Mouse (Mus musculus) hindbrain, embryonic 15.5 days (tissue): ENCODE measurements at regions not wholly inside any gene's neighbourhood (a gene's known extent, or its start where the extent isn't known, plus 50 kb on each side); places are given as distances from the start of the nearest gene placed in this dataset.

Experiments used
- ATAC-seq: fragments of 200-750 bp; cut with Nextera tagmentation; 2 replicates; pipeline ENCODE4 v1.8.0; 2017; ENCODE audit warnings: low read depth, moderate number of reproducible peaks, moderate TSS enrichment; ENCODE audit not compliant: low FRiP score
- H3K27ac ChIP-seq: fragments of 300-500 bp; sonication (generic); replicated peaks from 2 replicates; pipeline ENCODE4 v1.5.1; 2015; ENCODE audit warnings: mild to moderate bottlenecking, inconsistent platforms
- H3K27me3 ChIP-seq: fragments of 300-500 bp; sonication (generic); 2 replicates; pipeline ENCODE4 v1.6.1; 2015; ENCODE audit warnings: control low read depth, inconsistent platforms
- H3K36me3 ChIP-seq: fragments of 300-500 bp; sonication (generic); 2 replicates; pipeline ENCODE4 v1.6.1; 2015; ENCODE audit warnings: control low read depth, inconsistent platforms
- H3K4me1 ChIP-seq: fragments of 300-500 bp; sonication (generic); replicated peaks from 2 replicates; pipeline ENCODE4 v1.6.1; 2015; ENCODE audit warnings: control low read depth, inconsistent platforms
- H3K4me2 ChIP-seq: fragments of 300-500 bp; sonication (generic); 2 replicates; pipeline ENCODE4 v1.6.1; 2015; ENCODE audit warnings: moderate library complexity, mild to moderate bottlenecking, inconsistent platforms
- H3K4me3 ChIP-seq: fragments of 300-500 bp; sonication (generic); 2 replicates; pipeline ENCODE4 v1.5.1; 2015; ENCODE audit warnings: mild to moderate bottlenecking, inconsistent platforms
- H3K9ac ChIP-seq: fragments of 300-500 bp; sonication (generic); 2 replicates; pipeline ENCODE4 v1.6.1; 2015; ENCODE audit warnings: inconsistent platforms
- H3K9me3 ChIP-seq: fragments of 300-500 bp; sonication (generic); 2 replicates; pipeline ENCODE4 v1.6.1; 2016; ENCODE audit warnings: control low read depth, inconsistent platforms
- WGBS: fragments of 180-500 bp; shearing (Covaris S2); methylation state at CpG from one replicate; pipeline ENCODE4 v1.1.7; 2015; 5-methylcytosine and 5-hydroxymethylcytosine counted together

DNA sequence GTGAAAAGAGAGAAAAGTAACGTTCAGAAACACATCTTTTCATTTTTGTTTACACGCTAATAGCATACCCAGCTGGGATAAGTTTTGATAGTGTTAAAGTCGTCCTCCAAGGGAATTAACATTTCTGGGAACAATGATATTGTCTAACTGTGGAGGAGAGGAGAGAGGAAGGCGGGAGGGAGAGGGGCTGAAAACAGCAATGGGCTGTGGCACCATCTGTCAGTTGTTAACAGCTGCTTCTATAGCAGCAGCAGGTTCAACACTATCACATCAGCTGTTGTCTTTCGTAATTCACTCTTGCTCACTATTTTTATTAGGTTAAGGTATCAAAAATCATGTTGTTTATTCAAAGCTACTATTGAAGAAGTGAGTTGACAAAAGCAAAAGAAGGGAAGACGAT is 1747.4 kb upstream of the G6pd2 start:
- Histone ChIP-seq H3K27me3 (no peaks in the 10 kb centered on the region), H3K4me3 (no peak overlapping the region), H3K36me3 (no peaks in the 10 kb centered on the region), H3K4me2 (no peak overlapping the region), H3K4me1 (no peaks in the 10 kb centered on the region), H3K9me3 (no peaks in the 10 kb centered on the region), H3K9ac (no peak overlapping the region), H3K27ac (no peak overlapping the region)
- WGBS, result 52% methylated on average over 6 of the region's 6 CpGs
- no peak for ATAC-seq
